Mouse (Mus musculus) CD8-positive naive resting alpha-beta T cell, adult 2 months (primary cell): ENCODE results near the gene Tnfaip2.

Experiments
- DNase-seq, 2 experiments: peaks; one replicate each; pipeline ENCODE4 v3.0.0; 2022; ENCODE audit warnings: low read depth in 2 of 2, low spot score in 2 of 2

Gene Tnfaip2

GRCm38 (mm10) chr12:111442309-111443010 lies at the start of gene Tnfaip2:
Gene Tnfaip2, plus strand, starts transcription at chr12:111442469.
- DNase-seq: no peak

GRCm38 (mm10) chr12:111394008-111394407 lies 48.3 kb upstream of the Tnfaip2 start:
- no peak for DNase-seq

GRCm38 (mm10) chr12:111396997-111397396 lies 45.3 kb upstream of the Tnfaip2 start:
- DNase-seq: no peak

DNA sequence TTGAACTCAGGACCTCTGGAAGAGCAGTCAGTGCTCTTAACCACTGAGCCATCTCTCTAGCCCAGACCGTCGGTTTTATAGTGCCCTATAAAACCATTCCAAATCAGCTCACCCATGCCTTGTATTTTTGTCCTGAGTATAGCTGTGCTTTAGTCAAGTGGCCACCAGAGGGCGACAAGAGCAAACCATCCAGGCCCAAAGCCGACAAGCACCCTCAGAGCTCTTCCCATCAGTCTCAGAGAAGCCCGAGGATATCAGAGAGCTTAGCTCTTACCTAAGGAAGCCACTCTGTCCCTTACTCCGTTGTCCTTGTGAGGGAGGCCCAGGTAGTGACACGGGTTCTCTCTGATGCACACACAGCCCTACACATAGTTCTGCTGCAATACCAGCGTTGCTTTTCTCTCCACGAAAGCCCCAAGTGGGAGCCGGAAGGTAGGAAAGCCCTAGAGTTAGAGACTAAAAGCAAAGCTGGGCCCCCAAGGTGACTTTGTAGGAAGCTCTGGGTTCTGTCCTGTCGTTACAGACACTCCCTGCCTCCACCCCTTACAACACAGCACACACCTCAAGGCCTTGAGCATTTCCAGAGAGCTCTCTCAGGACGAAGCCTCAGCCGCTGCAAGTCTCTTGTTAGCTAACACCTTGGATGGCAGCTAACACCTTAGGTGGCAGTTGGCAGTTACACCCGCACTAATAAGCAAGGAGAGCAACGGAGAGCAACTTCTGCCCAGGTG lies 40.6 kb upstream of the Tnfaip2 start:
- peak in 1 of 2 experiments; percentile 31 for DNase-seq

GRCm38 (mm10) chr12:111404880-111405279 lies 37.4 kb upstream of the Tnfaip2 start:
- DNase-seq: no peak

GRCm38 (mm10) chr12:111406622-111407021 lies 35.6 kb upstream of the Tnfaip2 start, which contains the start of gene Lbhd2:
Gene Lbhd2, plus strand, starts transcription at chr12:111406809.
- DNase-seq: no peak

DNA sequence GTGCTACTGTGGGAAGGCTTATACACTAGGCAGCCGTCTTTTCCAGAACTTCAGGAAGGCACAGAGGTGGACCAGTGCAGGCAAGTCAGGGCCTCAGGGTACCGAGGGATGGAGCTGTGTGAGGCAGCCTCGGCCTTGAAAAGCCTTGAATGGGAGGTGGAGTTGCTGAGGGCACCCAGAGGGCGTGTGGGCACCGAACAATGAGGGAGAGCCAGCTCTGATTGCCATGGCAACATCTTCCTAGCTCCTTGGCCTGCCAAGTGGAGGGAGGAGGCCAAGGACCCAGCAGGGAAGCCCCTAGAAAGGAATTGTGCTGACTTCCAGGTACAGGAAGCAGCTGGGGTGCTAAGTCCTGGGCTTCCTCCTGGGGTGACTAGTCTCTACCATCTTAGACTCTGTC lies 32.7 kb upstream of the Tnfaip2 start:
- DNase-seq: no peak

DNA sequence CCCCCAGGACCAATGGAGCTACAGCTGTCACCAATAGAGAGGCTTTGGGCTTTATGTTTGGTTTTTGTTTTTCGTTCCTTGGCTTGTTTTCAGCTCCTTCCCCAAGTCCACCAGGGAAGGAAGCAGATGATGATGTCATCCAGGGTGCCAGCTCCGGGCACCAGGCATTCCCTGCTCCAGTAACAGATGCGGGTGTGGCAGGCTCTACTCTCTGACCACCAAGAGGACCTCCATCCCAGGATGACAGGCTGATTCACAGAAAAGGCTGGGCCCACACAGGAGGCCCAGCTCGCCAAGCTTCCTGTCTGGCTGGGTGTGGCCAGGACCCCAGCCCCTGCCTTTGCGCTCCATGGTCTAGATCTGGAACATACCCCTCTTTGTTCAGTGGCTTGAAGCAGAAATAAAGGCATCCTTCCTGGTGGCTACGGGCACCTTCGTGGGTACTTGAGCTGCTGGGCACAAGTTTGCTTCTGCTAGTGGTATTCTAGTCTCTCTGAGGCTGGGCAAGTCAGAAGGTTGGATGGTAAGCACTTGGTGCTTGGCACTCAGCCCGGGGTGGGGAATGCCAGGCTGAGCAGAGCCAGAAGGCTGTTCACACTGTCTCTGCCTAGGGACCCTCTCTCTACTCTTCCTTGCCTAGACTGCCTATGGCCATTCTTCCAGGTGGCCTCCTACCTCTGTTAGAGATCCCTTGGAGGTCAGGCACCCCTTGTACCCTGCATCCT lies 30.5 kb upstream of the Tnfaip2 start:
- DNase-seq: no peak

GRCm38 (mm10) chr12:111412581-111413284 lies 29.5 kb upstream of the Tnfaip2 start:
- DNase-seq: no peak

GRCm38 (mm10) chr12:111413300-111413699 lies 29.0 kb upstream of the Tnfaip2 start:
- peak; percentile 13 to 44 for DNase-seq

GRCm38 (mm10) chr12:111416921-111417779 lies 25.1 kb upstream of the Tnfaip2 start, which contains the start of gene Exoc3l4:
Gene Exoc3l4, plus strand, starts transcription at chr12:111417017.
- no peak for DNase-seq

DNA sequence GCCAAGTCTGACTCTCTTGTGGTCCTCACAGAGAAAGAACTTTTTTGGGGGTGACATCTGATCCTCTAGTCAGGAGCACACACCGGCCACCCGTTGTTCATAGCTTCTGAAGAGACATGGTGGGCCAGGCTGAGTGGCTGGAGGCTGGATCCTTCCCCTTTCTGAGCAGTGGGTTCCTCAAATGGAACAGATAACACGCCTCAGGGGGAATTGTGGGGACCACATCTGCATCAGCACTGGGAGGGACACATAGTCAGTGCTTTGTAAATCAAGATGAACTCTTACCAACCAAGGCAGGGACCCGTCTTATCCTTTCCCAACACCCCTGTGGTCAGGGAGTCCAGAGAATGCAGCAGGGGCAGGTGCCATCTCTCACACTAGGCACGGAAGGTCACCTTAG lies 22.4 kb upstream of the Tnfaip2 start:
- no peak for DNase-seq

DNA sequence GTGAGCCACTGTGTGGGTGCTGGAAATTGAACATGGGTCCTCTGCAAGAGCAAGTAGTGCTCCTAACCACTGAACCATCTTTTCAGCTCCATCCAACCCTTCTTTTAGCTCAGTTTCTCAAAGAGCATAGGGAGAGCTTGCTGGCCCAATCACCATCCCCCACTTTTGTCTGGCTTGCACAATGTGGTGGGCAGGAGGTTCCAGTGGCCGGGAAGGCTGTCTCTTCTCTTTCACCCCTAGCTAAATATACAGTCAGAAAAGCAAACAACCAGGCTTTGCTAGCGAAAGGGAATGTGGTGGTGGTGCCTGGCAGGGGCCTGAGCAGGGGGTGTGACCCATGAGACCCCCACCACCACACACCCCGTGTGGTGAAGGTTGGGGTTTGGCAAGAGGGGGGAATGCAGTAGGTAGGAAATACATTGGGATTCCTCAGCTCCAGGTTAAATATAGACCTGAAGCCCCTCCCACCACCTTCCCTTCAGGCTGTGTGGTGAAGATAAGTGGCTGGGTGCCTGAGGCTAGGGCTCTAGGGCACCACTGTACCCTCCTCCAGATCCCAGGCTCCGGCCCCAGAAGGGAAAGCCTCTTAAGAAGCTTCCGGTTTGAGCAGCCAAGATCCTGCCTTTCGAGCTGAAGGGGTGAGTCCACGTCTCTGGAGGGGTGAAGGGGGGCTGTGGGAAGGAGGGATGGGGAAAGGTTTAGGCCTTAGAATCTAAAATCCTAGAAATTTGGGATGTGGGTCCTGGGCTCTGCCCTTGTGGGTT lies 21.1 kb upstream of the Tnfaip2 start:
- DNase-seq: no peak

DNA sequence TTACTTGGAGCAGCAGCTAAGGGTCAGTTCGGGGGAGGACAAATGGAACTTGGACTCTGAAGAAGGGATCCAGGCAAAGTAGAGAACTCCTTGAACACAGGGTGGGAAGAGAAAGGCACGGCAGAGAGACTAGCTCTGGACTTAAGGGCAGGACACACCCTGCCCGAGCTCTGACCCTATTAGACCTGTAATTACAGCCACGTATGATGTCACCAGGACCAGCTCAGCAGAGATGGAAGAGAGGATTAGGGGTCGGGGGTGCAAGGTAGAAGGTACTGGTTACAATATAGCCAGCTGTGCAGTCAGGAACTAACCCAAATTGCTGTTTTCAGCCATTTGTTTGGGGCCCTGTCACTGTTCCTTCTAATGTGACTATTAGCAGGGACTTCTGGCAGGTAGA lies 19.4 kb upstream of the Tnfaip2 start:
- DNase-seq: no peak

GRCm38 (mm10) chr12:111423570-111424129 lies 18.6 kb upstream of the Tnfaip2 start:
- no peak for DNase-seq

DNA sequence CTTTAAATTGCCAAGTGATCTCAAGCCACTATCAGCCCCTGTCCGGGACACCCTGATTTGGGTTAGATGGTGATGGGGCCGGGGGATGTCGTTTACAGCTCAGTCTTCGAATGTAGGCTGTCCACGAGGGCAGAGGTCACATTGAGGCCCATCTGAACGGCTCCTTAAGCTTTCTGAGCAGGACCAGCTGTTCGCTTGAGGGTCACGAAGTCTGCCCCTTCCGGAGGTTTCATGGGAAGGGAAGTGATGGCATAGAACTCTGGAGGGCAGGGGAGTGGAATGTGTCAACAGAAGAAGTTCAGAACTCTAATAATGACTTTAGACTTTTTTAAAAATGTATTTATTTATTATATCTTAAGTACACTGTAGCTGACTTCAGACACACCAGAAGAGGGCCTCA lies 17.7 kb upstream of the Tnfaip2 start:
- no peak for DNase-seq

- peak in 1 of 2 experiments; percentile 5 for DNase-seq
Measured at GRCm38 (mm10) chr12:111425258-111425657, 17.0 kb upstream of the Tnfaip2 start.

- peak; percentile 26 to 51 for DNase-seq
Measured at GRCm38 (mm10) chr12:111425789-111426460, 16.3 kb upstream of the Tnfaip2 start.
